Mouse (Mus musculus) brain, embryonic 14.5 days (tissue): Measurements from ENCODE around the gene Plxdc1. TPM values are rescaled to one million over a fixed set of nuclear protein-coding genes. Genes with fewer than 3 reads are reported as not detected.

ENCODE experiments used
- DNase-seq: peaks from one replicate; pipeline ENCODE4 v3.0.0-alpha.2; 2011; ENCODE audit warnings: low read depth
- CTCF ChIP-seq: fragments of 200-500 bp; IDR thresholded peaks from 2 replicates; pipeline ENCODE4 v1.5.1; 2012; ENCODE audit warnings: inconsistent platforms, mild to moderate bottlenecking, moderate library complexity, borderline replicate concordance; ENCODE audit not compliant: insufficient read depth, insufficient read length; ENCODE audit errors: extremely low read depth
- POLR2A ChIP-seq: fragments of 200-500 bp; IDR thresholded peaks from 2 replicates; pipeline ENCODE4 v1.6.1; 2012; ENCODE audit warnings: mild to moderate bottlenecking, inconsistent platforms, borderline replicate concordance; ENCODE audit not compliant: poor library complexity, insufficient read depth, insufficient read length, severe bottlenecking; ENCODE audit errors: extremely low read depth
- polyA plus RNA-seq: library from polyadenylated mRNA; depleted of rRNA; stranded (reverse); fragments of >200 nt; gene quantifications from 2 replicates; pipeline ENCODE4 v1.2.3, GENCODE M21; 2012

Gene Plxdc1
- polyA plus RNA-seq, 1 experiment, result 0.90 TPM

DNA sequence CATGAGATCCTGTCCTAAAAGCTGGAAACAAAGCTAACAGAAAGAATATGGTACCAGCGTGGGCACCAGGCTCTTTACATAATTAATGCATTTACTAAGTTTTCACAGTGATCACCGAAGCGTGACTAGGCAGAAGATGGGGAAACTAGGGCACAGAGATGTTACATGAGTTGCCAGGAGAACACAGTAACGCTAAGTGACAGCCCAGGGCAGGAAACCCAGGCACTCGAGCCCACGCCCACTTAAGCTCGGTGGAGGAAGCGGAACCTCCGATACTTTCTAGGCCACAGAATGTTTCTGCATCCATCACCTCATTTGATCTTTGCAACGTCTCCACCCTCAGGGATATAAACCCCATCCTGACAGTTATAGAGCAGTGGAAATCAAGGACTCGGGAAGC, 21.8 kb upstream of the Plxdc1 start:
- no peak for DNase-seq
- TF ChIP-seq CTCF (no peak), POLR2A (no peak)

GRCm38 (mm10) chr11:98005686-98006085, 19.4 kb upstream of the Plxdc1 start:
- DNase-seq, result no peak
- no peak for TF ChIP-seq POLR2A
- TF ChIP-seq CTCF, result no peak

DNA sequence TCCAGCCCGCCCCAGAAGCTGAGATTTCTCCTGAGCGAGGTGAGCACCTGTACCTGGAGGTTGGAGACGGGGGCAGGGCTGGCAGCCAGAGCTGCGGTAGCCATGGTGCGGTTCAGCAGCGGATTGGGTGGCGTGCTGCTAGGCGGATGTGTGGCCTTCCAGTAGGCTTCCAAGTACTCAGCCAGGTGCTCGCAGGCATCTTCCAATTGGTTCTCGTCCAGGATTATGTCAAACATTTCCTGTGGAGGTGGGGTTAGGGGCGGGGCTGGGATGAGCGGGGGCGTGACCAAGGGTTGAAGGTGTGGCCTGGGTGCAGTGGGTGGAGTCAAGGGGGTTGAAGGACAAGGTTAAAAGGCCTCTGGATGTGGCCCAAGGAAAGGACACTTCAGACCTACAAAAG, 18.8 kb upstream of the Plxdc1 start:
- no peak for DNase-seq
- TF ChIP-seq POLR2A, result no peak
- no peak for TF ChIP-seq CTCF

DNA sequence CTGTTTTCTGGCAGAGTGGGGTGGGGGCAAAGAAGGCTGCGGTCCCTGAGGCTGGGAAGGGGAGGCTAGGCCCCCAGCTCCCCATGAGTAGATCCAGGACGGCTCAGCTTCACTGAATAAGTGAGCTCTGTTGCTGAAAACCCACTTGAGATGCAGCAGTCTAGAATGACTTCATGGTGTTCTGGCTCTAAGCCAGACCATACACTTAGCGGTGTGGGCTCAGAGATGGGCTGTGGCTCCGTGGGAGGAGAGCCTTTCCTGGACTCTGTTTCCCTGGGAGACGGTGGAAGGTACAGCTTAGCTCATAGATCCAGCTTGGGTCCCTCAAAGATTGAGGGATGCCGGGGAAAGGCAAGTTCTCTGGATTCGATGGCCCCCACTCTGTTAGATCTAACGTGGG, 17.9 kb upstream of the Plxdc1 start:
- TF ChIP-seq CTCF, result no peak
- TF ChIP-seq POLR2A, result no peak
- DNase-seq, result peak; percentile 56

GRCm38 (mm10) chr11:98003171-98003671, 17.0 kb upstream of the Plxdc1 start:
- no peak for TF ChIP-seq POLR2A
- peak; percentile 69 for DNase-seq

DNA sequence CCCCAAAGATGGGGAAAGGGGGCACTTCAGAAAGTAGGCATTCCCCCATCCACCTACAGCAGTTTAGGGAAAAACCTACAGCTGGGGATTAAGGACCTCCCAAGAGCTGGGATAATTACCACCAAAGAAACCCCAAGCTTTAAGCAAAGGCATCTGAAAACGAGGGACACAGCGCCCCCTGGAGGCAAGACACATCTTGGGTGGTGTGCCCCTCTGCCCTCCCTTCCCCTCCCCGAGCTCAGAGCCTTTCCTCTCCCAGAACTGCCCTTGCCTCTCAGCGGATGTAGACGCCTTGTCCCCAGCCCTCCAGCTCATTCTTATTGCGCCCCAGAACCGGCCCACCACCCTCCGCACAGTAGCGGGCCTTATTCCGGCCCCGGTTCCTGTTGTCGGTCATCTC, 16.4 kb upstream of the Plxdc1 start:
- TF ChIP-seq CTCF, result peak; percentile 85
- TF ChIP-seq POLR2A, result no peak
- peak; percentile 82 for DNase-seq

DNA sequence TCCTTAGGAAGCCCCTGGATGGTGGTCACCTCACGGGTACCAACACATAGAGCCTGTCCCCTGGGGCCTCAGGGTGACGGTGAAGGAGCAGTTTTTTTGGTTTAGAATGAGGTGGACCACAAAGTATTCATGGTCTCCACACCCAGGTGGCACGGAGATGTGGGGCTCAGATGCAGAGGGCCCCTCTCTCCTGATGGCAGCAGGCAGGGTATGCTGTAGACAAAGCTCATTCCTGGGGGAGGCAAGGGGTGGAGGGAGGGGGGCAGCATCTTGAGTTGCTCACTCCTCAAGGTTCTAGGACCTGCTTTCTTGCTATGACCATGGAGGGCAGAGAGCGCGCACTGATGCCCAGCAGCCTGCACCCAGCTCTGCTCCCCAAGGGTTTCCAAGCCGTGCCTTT, 15.7 kb upstream of the Plxdc1 start:
- DNase-seq, result no peak
- TF ChIP-seq CTCF (no peak), POLR2A (no peak)

DNA sequence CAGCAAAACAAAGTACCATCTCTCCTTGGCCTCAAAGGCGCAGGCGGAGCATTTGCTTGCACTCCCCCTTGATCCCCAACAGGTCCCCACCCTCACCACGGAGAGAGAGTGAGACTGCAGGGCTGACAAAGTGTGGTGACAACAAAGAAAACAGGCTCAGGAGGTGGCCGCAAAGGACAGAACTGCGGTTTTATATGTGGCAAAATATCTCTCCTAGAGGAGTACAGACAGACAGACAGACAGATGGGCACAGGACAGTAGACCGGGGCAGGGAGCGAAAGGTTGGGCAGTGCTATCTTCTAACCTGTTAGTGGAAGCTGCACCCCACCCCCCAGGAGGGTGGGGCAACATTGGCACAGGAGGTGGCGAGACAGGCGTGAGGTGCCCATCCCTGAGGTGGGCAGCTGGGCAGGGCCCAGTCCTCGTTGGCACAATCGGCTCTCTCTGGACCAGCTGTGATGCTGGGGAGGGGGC, 15.1 kb upstream of the Plxdc1 start:
- TF ChIP-seq CTCF, result no peak
- no peak for TF ChIP-seq POLR2A
- DNase-seq, result no peak

DNA sequence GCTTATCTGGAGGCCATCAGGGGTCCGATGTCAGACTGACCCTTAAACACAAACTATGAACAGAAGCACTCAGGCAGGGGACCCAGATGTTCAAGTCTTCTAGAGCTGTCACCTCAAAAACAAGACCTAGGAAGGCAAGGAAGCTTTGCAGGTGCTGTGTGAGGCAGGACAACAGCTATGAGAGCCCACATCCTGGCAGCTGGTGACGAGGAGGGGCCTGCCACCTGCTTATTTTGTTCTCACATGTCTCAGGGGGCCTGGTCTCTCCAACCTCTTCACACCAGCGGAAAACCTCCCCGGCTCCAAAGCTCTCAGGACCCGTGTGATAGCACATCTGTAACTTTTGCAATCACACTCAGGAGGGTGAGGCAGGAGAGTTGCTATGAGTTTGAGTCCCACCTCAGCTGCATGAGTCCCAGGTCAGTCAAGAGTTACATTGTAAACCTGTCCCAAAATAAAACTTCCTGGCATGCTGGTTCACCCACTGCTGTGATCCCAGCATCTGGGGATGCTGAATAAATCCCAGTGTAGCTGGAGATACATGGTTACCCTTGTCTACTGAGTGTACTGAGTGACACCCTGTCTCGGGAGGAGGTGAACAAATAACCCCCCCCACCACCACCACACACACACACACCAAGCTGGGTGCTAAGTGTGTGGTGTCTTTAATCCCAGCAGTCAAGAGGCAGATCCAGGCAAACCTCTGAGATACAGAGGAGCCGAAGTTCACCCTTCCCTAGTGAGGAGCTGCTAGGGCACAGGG, 14.3 kb upstream of the Plxdc1 start:
- DNase-seq, result no peak
- TF ChIP-seq POLR2A, result no peak
- no peak for TF ChIP-seq CTCF

- DNase-seq, result no peak
- TF ChIP-seq POLR2A, result no peak
- no peak for TF ChIP-seq CTCF
Observed at GRCm38 (mm10) chr11:97999748-98000147, 13.5 kb upstream of the Plxdc1 start.

DNA sequence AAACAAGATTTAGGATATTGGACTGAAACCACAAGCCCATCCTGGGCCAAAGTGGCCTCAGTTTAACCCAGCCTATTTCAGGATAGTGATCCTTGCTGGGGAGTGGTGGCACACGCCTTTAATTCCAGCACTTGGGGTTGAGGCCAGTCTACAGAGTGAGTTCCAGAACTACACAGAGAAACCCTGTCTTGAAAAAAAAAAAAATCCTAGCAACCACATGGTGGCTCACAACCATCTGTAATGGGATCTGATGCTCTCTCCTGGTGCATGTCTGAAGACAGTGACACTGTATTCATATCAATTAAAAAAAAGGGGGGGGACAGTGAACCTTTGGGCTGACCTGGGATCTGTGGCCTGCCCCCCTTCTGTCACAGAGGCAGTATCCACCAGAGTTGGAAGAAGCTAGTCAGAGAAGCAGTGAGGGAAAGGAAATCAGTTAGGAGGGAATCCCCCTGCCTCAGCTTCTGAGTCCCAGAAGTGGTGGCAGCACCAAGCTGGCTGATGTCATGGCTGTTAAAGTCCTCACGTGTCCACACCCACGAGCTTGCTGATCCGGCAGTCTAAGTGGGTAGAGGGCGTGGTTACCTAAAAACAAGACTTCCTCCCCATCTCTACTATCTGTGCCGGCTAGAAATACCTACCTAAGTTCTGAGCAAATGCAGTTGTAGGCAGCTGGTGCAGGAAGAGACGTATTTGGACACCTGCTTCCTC, 12.8 kb upstream of the Plxdc1 start:
- no peak for DNase-seq
- no peak for TF ChIP-seq POLR2A
- no peak for TF ChIP-seq CTCF
